Mouse (Mus musculus): ENCODE measurements around the gene Zfp53. TPM values are rescaled to one million over a fixed set of nuclear protein-coding genes. Genes with fewer than 3 reads are reported as not detected.
A peak's percentile ranks its signal among the peaks of the same experiment; 100 is the strongest.
"Not testable (repeated sequence)": the region's sequence is repeated elsewhere in the genome, so short reads cannot be mapped to it uniquely, and the experiment has no call there.

Gene Zfp53
- 2.9 TPM in 1 of 2 replicates, not detected in the other for polyA plus RNA-seq (2012; ENCODE audit: insufficient read depth, low replicate concordance)

GRCm38 (mm10) chr17:21488760-21489499, at the start of gene Zfp53:
Gene Zfp53 (plus strand): TSS chr17:21488998.
- peaks cover 4% of the 10 kb centered on the region; the same call in 1 of the 2 replicates for H3K9me3 ChIP-seq
- TF ChIP-seq FLI1 (IDR thresholded peaks at IDR 0.05; ENCODE audit: low read length) = no peak; the same call in 1 of the 2 replicates
- TF ChIP-seq GATA1 (IDR thresholded peaks at IDR 0.05; ENCODE audit: borderline replicate concordance, low read length) = no peak
- H3K27me3 ChIP-seq (replicated peaks) = no peaks in the 10 kb centered on the region
- peaks cover 41% of the 10 kb centered on the region for H3K36me3 ChIP-seq (replicated peaks; ENCODE audit: low read length)
- peak within 1 kb of the TSS; percentile 97 for H3K4me3 ChIP-seq (replicated peaks)
- peaks cover 27% of the 10 kb centered on the region for H3K4me1 ChIP-seq

- Histone ChIP-seq H3K36me3 (replicated peaks; ENCODE audit: low read length) (peaks cover 20% of the 10 kb centered on the region), H3K9me3 (no peaks in the 10 kb centered on the region), H3K4me3 (replicated peaks) (peak overlapping the region; percentile 95), H3K27me3 (replicated peaks) (no peaks in the 10 kb centered on the region), H3K4me1 (peaks cover 32% of the 10 kb centered on the region)
- no peak for TF ChIP-seq FLI1 (IDR thresholded peaks at IDR 0.05; ENCODE audit: low read length)
- TF ChIP-seq GATA1 (IDR thresholded peaks at IDR 0.05; ENCODE audit: borderline replicate concordance, low read length) = no peak
Observed at GRCm38 (mm10) chr17:21449669-21450068, 39.1 kb upstream of the Zfp53 start.

GRCm38 (mm10) chr17:21450138-21450704, 38.6 kb upstream of the Zfp53 start, which contains the start of gene Zfp51:
Gene Zfp51 (plus strand): TSS chr17:21450374.
- H3K9me3 ChIP-seq = no peaks in the 10 kb centered on the region
- H3K27me3 ChIP-seq (replicated peaks) = no peaks in the 10 kb centered on the region
- peaks cover 20% of the 10 kb centered on the region for H3K36me3 ChIP-seq (replicated peaks; ENCODE audit: low read length)
- TF ChIP-seq FLI1 (IDR thresholded peaks at IDR 0.05; ENCODE audit: low read length) (0 out of 2 replicates have a peak, but pooled peaks have one; percentile 35), GATA1 (IDR thresholded peaks at IDR 0.05; ENCODE audit: borderline replicate concordance, low read length) (no peak)
- H3K4me1 ChIP-seq = peaks cover 34% of the 10 kb centered on the region
- H3K4me3 ChIP-seq (replicated peaks) = peak within 1 kb of the TSS; percentile 95

GRCm38 (mm10) chr17:21463550-21463949, 25.2 kb upstream of the Zfp53 start:
- Histone ChIP-seq H3K9me3 (no peaks in the 10 kb centered on the region), H3K36me3 (replicated peaks; ENCODE audit: low read length) (peaks cover 75% of the 10 kb centered on the region), H3K4me1 (peaks cover 18% of the 10 kb centered on the region), H3K27me3 (replicated peaks) (no peaks in the 10 kb centered on the region), H3K4me3 (replicated peaks) (no peak overlapping the region)
- TF ChIP-seq FLI1 (IDR thresholded peaks at IDR 0.05; ENCODE audit: low read length) (no peak), GATA1 (IDR thresholded peaks at IDR 0.05; ENCODE audit: borderline replicate concordance, low read length) (no peak)

GRCm38 (mm10) chr17:21472032-21472652, 16.7 kb upstream of the Zfp53 start:
- Histone ChIP-seq H3K27me3 (replicated peaks) (no peaks in the 10 kb centered on the region), H3K9me3 (no peaks in the 10 kb centered on the region), H3K4me3 (replicated peaks) (peak overlapping the region; percentile 82), H3K4me1 (peaks cover 60% of the 10 kb centered on the region), H3K36me3 (replicated peaks; ENCODE audit: low read length) (peaks cover 17% of the 10 kb centered on the region)
- TF ChIP-seq GATA1 (IDR thresholded peaks at IDR 0.05; ENCODE audit: borderline replicate concordance, low read length) (no peak), FLI1 (IDR thresholded peaks at IDR 0.05; ENCODE audit: low read length) (no peak)

GRCm38 (mm10) chr17:21472653-21473307, 16.0 kb upstream of the Zfp53 start:
- H3K4me1 ChIP-seq = peaks cover 54% of the 10 kb centered on the region
- peak overlapping the region; percentile 87 for H3K4me3 ChIP-seq (replicated peaks)
- no peak for TF ChIP-seq GATA1 (IDR thresholded peaks at IDR 0.05; ENCODE audit: borderline replicate concordance, low read length)
- no peak for TF ChIP-seq FLI1 (IDR thresholded peaks at IDR 0.05; ENCODE audit: low read length)
- no peaks in the 10 kb centered on the region for H3K9me3 ChIP-seq
- no peaks in the 10 kb centered on the region for H3K27me3 ChIP-seq (replicated peaks)
- H3K36me3 ChIP-seq (replicated peaks; ENCODE audit: low read length) = peaks cover 17% of the 10 kb centered on the region

GRCm38 (mm10) chr17:21473362-21474190, 15.2 kb upstream of the Zfp53 start:
- no peaks in the 10 kb centered on the region for H3K27me3 ChIP-seq (replicated peaks)
- H3K36me3 ChIP-seq (replicated peaks; ENCODE audit: low read length) = peaks cover 20% of the 10 kb centered on the region
- peaks cover 52% of the 10 kb centered on the region for H3K4me1 ChIP-seq
- TF ChIP-seq GATA1 (IDR thresholded peaks at IDR 0.05; ENCODE audit: borderline replicate concordance, low read length) = no peak
- TF ChIP-seq FLI1 (IDR thresholded peaks at IDR 0.05; ENCODE audit: low read length) = no peak
- no peaks in the 10 kb centered on the region for H3K9me3 ChIP-seq
- H3K4me3 ChIP-seq (replicated peaks) = peak overlapping the region; percentile 87

- H3K9me3 ChIP-seq; H3K27me3 ChIP-seq (replicated peaks): not testable (repeated sequence)
- Histone ChIP-seq H3K4me1 (peaks cover 55% of the 10 kb centered on the region), H3K36me3 (replicated peaks; ENCODE audit: low read length) (peaks cover 18% of the 10 kb centered on the region), H3K4me3 (replicated peaks) (peak overlapping the region; percentile 82)
Observed at GRCm38 (mm10) chr17:21474729-21475128, 14.1 kb upstream of the Zfp53 start.

GRCm38 (mm10) chr17:21475290-21475689, 13.5 kb upstream of the Zfp53 start:
- peaks cover 13% of the 10 kb centered on the region for H3K36me3 ChIP-seq (replicated peaks; ENCODE audit: low read length)
- H3K9me3 ChIP-seq; H3K4me3 ChIP-seq (replicated peaks); H3K27me3 ChIP-seq (replicated peaks): not testable (repeated sequence)
- H3K4me1 ChIP-seq = peaks cover 51% of the 10 kb centered on the region

- H3K4me1 ChIP-seq = peaks cover 41% of the 10 kb centered on the region
- not testable (repeated sequence) for H3K27me3 ChIP-seq (replicated peaks); H3K9me3 ChIP-seq; H3K36me3 ChIP-seq (replicated peaks; ENCODE audit: low read length); H3K4me3 ChIP-seq (replicated peaks)
Observed at GRCm38 (mm10) chr17:21476351-21476750, 12.4 kb upstream of the Zfp53 start.

GRCm38 (mm10) chr17:21478103-21478777, 10.6 kb upstream of the Zfp53 start:
- Histone ChIP-seq H3K36me3 (replicated peaks; ENCODE audit: low read length) (peaks cover 14% of the 10 kb centered on the region), H3K4me3 (replicated peaks) (peak overlapping the region; percentile 42), H3K4me1 (peaks cover 27% of the 10 kb centered on the region)
- H3K27me3 ChIP-seq (replicated peaks); H3K9me3 ChIP-seq: not testable (repeated sequence)
